Mouse (Mus musculus): ENCODE measurements around the gene Nop56.

- no peak for TF ChIP-seq CHD2 (IDR thresholded peaks at IDR 0.05; ENCODE audit: low read depth, low read length)
- no peak for TF ChIP-seq MAFK (IDR thresholded peaks at IDR 0.05; ENCODE audit: insufficient read depth, low read depth, low read length)
Observed at GRCm38 (mm10) chr2:130297580-130297979, 23.4 kb downstream of the Nop56 start.
